Mouse (Mus musculus): ENCODE data around the gene Tlx1.

DNA sequence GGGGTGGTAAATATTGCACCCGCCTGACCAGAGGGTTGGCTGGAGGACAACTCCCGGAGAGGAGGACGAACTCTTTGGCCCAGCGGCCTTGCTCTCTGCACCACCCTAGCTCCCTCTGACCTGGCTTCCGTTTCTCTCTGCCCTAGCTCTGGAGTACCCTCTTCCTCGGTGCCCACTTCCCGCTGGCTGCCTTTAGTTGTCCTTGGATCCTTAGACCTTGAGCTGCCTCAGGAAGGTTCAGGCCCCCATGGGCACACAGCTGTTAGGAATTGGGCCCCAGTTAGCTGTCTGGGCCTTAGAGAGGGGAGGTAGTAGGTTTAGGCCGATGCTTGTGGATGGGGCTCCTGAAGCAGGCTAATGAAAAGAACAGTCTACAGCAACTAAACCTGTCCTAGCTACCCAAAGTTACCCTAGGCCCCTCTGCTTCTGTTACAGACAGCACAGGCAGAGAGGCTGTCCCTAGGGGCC is 1.7 kb downstream of the Tlx1 start:
- TF ChIP-seq CTCF (conservative IDR thresholded peaks at IDR 0.05; ENCODE audit: low read length) (no peak), NANOG (IDR thresholded peaks at IDR 0.05; ENCODE audit: borderline replicate concordance, low read length) (no peak), POU5F1 (IDR thresholded peaks at IDR 0.05; ENCODE audit: borderline replicate concordance, low read length) (no peak)
